Mouse (Mus musculus) liver, embryonic 11.5 days (tissue): ENCODE data around the gene Engase. TPM values are rescaled to one million over a fixed set of nuclear protein-coding genes. Genes with fewer than 3 reads are reported as not detected.
A peak's percentile ranks its signal among the peaks of the same experiment; 100 is the strongest.

ENCODE experiments used
- ATAC-seq: fragments of 200-750 bp; cut with Nextera tagmentation; replicated peaks from 2 replicates; pipeline ENCODE4 v1.8.0; 2017; ENCODE audit warnings: moderate number of reproducible peaks, mild to moderate bottlenecking, moderate TSS enrichment, moderate library complexity; ENCODE audit not compliant: low FRiP score
- DNase-seq: peaks from one replicate; pipeline ENCODE4 v3.0.0-alpha.2; 2017; ENCODE audit warnings: low spot score
- H3K27ac ChIP-seq: fragments of 300-500 bp; sonication (generic); 2 replicates; pipeline ENCODE4 v1.5.1; 2014; ENCODE audit warnings: mild to moderate bottlenecking, low read depth, low read length, control low read depth
- H3K27me3 ChIP-seq: fragments of 300-500 bp; sonication (generic); replicated peaks from 2 replicates; pipeline ENCODE4 v1.6.1; 2014; ENCODE audit warnings: low read length, mixed read lengths; ENCODE audit not compliant: control insufficient read depth, insufficient read depth
- H3K36me3 ChIP-seq: fragments of 300-500 bp; sonication (generic); 2 replicates; pipeline ENCODE4 v1.6.1; 2014; ENCODE audit warnings: mild to moderate bottlenecking, low read length, moderate library complexity, mixed read lengths; ENCODE audit not compliant: control insufficient read depth, insufficient read depth
- H3K4me1 ChIP-seq: fragments of 300-500 bp; sonication (generic); replicated peaks from 2 replicates; pipeline ENCODE4 v1.6.1; 2014; ENCODE audit warnings: low read length, mixed read lengths; ENCODE audit not compliant: control insufficient read depth, insufficient read depth
- H3K4me2 ChIP-seq: fragments of 300-500 bp; sonication (generic); 2 replicates; pipeline ENCODE4 v1.6.1; 2014; ENCODE audit warnings: mild to moderate bottlenecking, control low read depth, moderate library complexity
- H3K4me3 ChIP-seq: fragments of 300-500 bp; sonication (generic); 2 replicates; pipeline ENCODE4 v1.5.1; 2014; ENCODE audit warnings: low read depth, low read length, control low read depth
- H3K9ac ChIP-seq: fragments of 300-500 bp; sonication (generic); 2 replicates; pipeline ENCODE4 v1.6.1; 2014; ENCODE audit warnings: low read depth, low read length, control low read depth
- H3K9me3 ChIP-seq: fragments of 300-500 bp; sonication (generic); 2 replicates; pipeline ENCODE4 v1.6.1; 2016; ENCODE audit warnings: low read length, inconsistent platforms, mixed read lengths; ENCODE audit not compliant: control insufficient read depth
- WGBS: fragments of 180-500 bp; shearing (Covaris S2); extraction: QIAGEN DNeasy Blood & Tissue Kit; methylation state at CpG from one replicate; pipeline ENCODE4 v1.1.7; 2014; 5-methylcytosine and 5-hydroxymethylcytosine counted together
- polyA plus RNA-seq: library from polyadenylated mRNA; unstranded; fragments of >200 nt; fragmentation: Nextera tagmentation; extraction: Ambion mirVana; gene quantifications from 2 replicates; pipeline ENCODE4 v1.2.1, GENCODE M21; 2014

The Engase gene
- polyA plus RNA-seq, 1 experiment from 2014 or later = 13.4 TPM

- Histone ChIP-seq H3K36me3 (no peaks in the 10 kb centered on the region), H3K9me3 (no peaks in the 10 kb centered on the region), H3K9ac (no peak overlapping the region), H3K27ac (no peak overlapping the region), H3K4me3 (no peak overlapping the region), H3K4me2 (no peak overlapping the region), H3K4me1 (no peaks in the 10 kb centered on the region), H3K27me3 (no peaks in the 10 kb centered on the region)
- DNase-seq = no peak
- no peak for ATAC-seq
- WGBS = 76% methylated on average over 7 of the region's 7 CpGs
Measured at GRCm38 (mm10) chr11:118517924-118518323, 41.3 kb downstream of the Engase start.

GRCm38 (mm10) chr11:118518743-118519142 is 42.1 kb downstream of the Engase start:
- Histone ChIP-seq H3K27me3 (no peaks in the 10 kb centered on the region), H3K4me1 (no peaks in the 10 kb centered on the region)
- 74% methylated on average over 7 of the region's 7 CpGs for WGBS

GRCm38 (mm10) chr11:118520251-118520650 is 43.6 kb downstream of the Engase start:
- DNase-seq (no peak), ATAC-seq (no peak)
- no peaks in the 10 kb centered on the region for H3K27me3 ChIP-seq
- H3K36me3 ChIP-seq = no peaks in the 10 kb centered on the region
- no peak overlapping the region for H3K4me2 ChIP-seq
- no peaks in the 10 kb centered on the region for H3K4me1 ChIP-seq
- no peak overlapping the region for H3K27ac ChIP-seq
- no peak overlapping the region for H3K9ac ChIP-seq
- no peak overlapping the region for H3K4me3 ChIP-seq
- 47% methylated on average over 5 of the region's 5 CpGs for WGBS
- H3K9me3 ChIP-seq = no peaks in the 10 kb centered on the region

More at GRCm38 (mm10) chr11:118518743-118519142, 42.1 kb downstream of the Engase start:
- Histone ChIP-seq H3K4me3 (no peak overlapping the region), H3K27ac (no peak overlapping the region), H3K9ac (no peak overlapping the region), H3K4me2 (no peak overlapping the region), H3K9me3 (no peaks in the 10 kb centered on the region), H3K36me3 (no peaks in the 10 kb centered on the region)
- ATAC-seq = no peak
- no peak for DNase-seq

- no peak overlapping the region for H3K4me2 ChIP-seq
- no peaks in the 10 kb centered on the region for H3K36me3 ChIP-seq
- H3K9me3 ChIP-seq = no peaks in the 10 kb centered on the region
- H3K27ac ChIP-seq = no peak overlapping the region
- H3K9ac ChIP-seq = no peak overlapping the region
- DNase-seq = no peak
- H3K4me3 ChIP-seq = no peak overlapping the region
- H3K4me1 ChIP-seq = no peaks in the 10 kb centered on the region
- ATAC-seq = no peak
- WGBS = 87% methylated on average over 2 of the region's 2 CpGs
- H3K27me3 ChIP-seq = no peaks in the 10 kb centered on the region
Measured at GRCm38 (mm10) chr11:118520932-118521331, 44.3 kb downstream of the Engase start.

- H3K36me3 ChIP-seq = no peaks in the 10 kb centered on the region
- no peak overlapping the region for H3K9ac ChIP-seq
Measured at GRCm38 (mm10) chr11:118523496-118524145, 47.0 kb downstream of the Engase start.

GRCm38 (mm10) chr11:118525059-118525458 is 48.4 kb downstream of the Engase start:
- no peak overlapping the region for H3K4me3 ChIP-seq
- H3K36me3 ChIP-seq = no peaks in the 10 kb centered on the region
- ATAC-seq = no peak
- H3K9ac ChIP-seq = no peak overlapping the region
- H3K4me1 ChIP-seq = no peaks in the 10 kb centered on the region
- no peaks in the 10 kb centered on the region for H3K27me3 ChIP-seq
- H3K27ac ChIP-seq = no peak overlapping the region
- no peak for DNase-seq
- WGBS = 64% methylated on average over 11 of the region's 11 CpGs
- no peak overlapping the region for H3K4me2 ChIP-seq
- H3K9me3 ChIP-seq = no peaks in the 10 kb centered on the region

More at GRCm38 (mm10) chr11:118523496-118524145, 47.0 kb downstream of the Engase start:
- Histone ChIP-seq H3K4me3 (no peak overlapping the region), H3K9me3 (no peaks in the 10 kb centered on the region), H3K4me1 (no peaks in the 10 kb centered on the region), H3K27me3 (no peaks in the 10 kb centered on the region), H3K27ac (no peak overlapping the region), H3K4me2 (no peak overlapping the region)
- ATAC-seq (no peak), DNase-seq (no peak)
- WGBS = 63% methylated on average over 4 of the region's 4 CpGs

GRCm38 (mm10) chr11:118528761-118529160 is 52.1 kb downstream of the Engase start:
- Histone ChIP-seq H3K4me2 (no peak overlapping the region), H3K36me3 (no peaks in the 10 kb centered on the region), H3K9ac (no peak overlapping the region), H3K4me1 (no peaks in the 10 kb centered on the region), H3K27me3 (peaks cover 3% of the 10 kb centered on the region; the same call in 1 of the 2 replicates), H3K27ac (no peak overlapping the region), H3K4me3 (no peak overlapping the region), H3K9me3 (no peaks in the 10 kb centered on the region)
- ATAC-seq = no peak
- WGBS = 82% methylated on average over 9 of the region's 9 CpGs
- no peak for DNase-seq

- Histone ChIP-seq H3K9me3 (no peaks in the 10 kb centered on the region), H3K4me2 (no peak overlapping the region), H3K9ac (no peak overlapping the region), H3K4me3 (no peak overlapping the region), H3K4me1 (no peaks in the 10 kb centered on the region), H3K27ac (no peak overlapping the region), H3K36me3 (no peaks in the 10 kb centered on the region), H3K27me3 (peaks cover 6% of the 10 kb centered on the region; the same call in 1 of the 2 replicates)
- 65% methylated on average over 8 of the region's 8 CpGs for whole genome bisulfite sequencing
- DNase-seq (no peak), ATAC-seq (no peak)
Measured at GRCm38 (mm10) chr11:118530313-118530712, 53.7 kb downstream of the Engase start.

GRCm38 (mm10) chr11:118534382-118535092 is 57.9 kb downstream of the Engase start:
- peak; percentile 47 for DNase-seq
- 30% methylated on average over 18 of the region's 18 CpGs for WGBS
- Histone ChIP-seq H3K9me3 (no peaks in the 10 kb centered on the region), H3K36me3 (no peaks in the 10 kb centered on the region), H3K4me1 (no peaks in the 10 kb centered on the region), H3K4me3 (no peak overlapping the region), H3K27me3 (peaks cover 9% of the 10 kb centered on the region), H3K9ac (no peak overlapping the region), H3K27ac (no peak overlapping the region), H3K4me2 (no peak overlapping the region)
- no peak for ATAC-seq
